Mouse (Mus musculus) liver, adult 2 months (tissue): ENCODE results near the gene Ykt6.
"Not testable (repeated sequence)": the region's sequence is repeated elsewhere in the genome, so short reads cannot be mapped to it uniquely, and the experiment has no call there.

ENCODE experiments used
- CTCF ChIP-seq: fragments of 200-500 bp; IDR thresholded peaks from 2 replicates; pipeline ENCODE4 v1.5.1; 2011; ENCODE audit warnings: low read depth, low read length, control low read depth
- POLR2A ChIP-seq: fragments of 200-500 bp; IDR thresholded peaks from 2 replicates; pipeline ENCODE4 v1.6.1; 2011; ENCODE audit warnings: low read length, control low read depth; ENCODE audit not compliant: insufficient read depth; ENCODE audit errors: extremely low read depth

GRCm38 (mm10) chr11:5934531-5934930 is 21.0 kb upstream of the Ykt6 start:
- not testable (repeated sequence) for TF ChIP-seq POLR2A, CTCF
